Mouse (Mus musculus) heart, adult 8-10 months (tissue): ENCODE data around the gene Tsen2. TPM values are rescaled to one million over a fixed set of nuclear protein-coding genes. Genes with fewer than 3 reads are reported as not detected.
A peak's percentile ranks its signal among the peaks of the same experiment; 100 is the strongest.

Experiments
- DNase-seq: peaks from one replicate; pipeline ENCODE4 v3.0.0; 2022; ENCODE audit warnings: low spot score
- total RNA-seq, 4 experiments: library from RNA; stranded (reverse); gene quantifications; 2 replicates each; pipeline ENCODE4 v1.2.4; 2022

Gene Tsen2
- total RNA-seq, 4 experiments from 2014 or later: 7.5 to 12.0 (median 7.6) TPM

- no peak for DNase-seq
Measured at GRCm38 (mm10) chr6:115541676-115542275, 2.7 kb upstream of the Tsen2 start.

DNA sequence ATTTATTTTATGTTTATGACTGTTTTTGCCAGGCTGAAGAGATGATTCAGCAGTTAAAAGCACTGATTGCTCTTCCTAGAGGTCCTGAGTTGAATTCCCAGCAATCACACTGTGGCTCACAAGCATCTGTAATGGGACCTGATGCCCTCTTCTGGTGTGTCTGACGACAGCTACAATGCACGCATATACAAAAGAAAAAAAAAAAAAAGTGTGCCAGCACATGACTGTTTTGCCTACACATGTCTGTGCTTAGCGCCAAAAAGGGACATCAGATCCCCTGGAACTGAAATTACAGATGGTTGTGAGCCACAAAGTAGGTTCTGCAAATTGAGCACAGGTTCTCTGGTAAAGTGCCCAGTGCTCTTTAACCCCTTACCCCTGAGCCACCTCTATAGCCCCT is 2.1 kb upstream of the Tsen2 start:
- no peak for DNase-seq

DNA sequence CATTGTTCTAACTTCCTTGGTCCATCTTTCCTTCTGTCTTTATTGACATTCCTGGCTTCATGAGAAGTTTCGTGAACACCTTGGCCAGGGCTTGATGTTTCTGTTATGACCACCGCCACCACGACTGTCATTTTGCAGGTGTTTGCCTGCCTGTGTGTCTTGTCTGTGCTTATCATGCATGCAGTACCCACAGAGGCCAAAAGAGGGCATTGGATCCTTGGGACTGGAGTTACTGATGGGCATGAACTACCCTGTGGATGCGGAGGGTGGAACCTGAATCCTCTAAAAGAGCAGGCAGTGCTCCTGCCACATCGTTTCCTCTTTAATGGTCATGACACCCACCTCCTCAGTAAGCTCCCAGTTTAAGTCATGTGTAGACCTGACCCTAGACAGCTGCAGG is 1.8 kb downstream of the Tsen2 start:
- DNase-seq: peak; percentile 36

- no peak for DNase-seq
Measured at GRCm38 (mm10) chr6:115555485-115555884, 11.0 kb downstream of the Tsen2 start.

DNA sequence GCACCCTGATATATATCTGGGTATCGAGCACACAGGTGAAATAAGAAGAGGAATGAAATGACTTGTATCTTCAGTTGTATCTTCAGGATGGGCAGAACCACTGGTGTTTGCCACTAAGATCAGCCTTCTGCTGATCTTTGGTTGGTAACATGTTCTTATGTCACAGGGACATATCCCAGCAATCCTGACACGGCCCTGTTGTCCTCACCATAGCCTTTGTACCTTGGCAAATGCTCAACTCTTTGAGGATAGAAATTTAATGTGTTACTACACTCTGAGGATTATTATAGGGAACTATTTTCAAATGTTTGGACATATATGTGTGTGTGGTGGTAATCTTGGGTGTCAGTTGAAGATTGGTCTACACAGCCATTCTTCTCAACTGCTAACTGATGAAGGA is 13.7 kb downstream of the Tsen2 start:
- DNase-seq: no peak

DNA sequence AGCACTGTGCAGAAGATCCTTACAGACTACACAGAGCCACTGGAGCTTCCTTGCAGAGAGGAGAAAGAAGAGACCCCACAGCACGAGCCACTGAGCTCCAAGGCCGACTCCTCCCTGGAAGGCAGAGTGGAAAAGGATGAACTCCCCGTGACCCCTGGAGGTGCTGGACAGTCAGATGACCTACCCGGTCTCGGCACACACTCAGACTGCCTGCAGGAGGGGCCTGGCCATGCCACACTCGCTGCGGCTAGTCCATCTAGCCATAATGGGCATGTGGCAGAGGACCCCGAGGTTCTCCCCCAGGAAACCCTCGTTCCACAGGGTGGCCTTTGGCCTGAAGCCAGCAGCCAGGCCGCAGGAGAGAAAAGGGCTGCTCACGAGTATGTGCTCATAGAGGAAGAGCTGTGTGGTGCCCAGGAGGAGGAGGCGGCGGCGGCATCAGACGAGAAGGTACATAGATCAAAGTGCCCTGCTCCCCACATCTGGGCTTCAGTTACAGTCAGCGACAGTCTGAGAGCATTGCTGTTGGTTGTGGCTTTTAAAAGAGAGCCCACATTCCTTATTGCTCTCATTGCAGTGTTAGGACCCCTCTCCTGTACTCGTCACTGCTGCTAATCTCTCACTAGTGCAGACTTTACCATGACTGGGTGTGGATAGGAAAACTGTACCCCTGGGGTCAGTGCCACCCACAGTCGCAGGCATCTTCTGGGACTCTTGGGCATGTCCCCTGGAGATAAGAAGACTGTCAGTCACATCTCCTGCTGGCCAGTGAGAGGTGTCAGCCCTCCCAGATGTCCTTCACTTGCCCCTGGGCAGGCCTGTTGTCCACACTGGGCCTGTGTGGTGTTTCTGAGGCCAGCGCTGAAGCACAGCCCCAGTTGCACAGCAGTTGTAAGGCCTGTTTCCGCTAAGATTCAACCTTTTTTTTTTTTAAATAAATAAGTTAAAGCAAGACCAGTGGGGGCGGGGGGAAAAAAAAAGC is 15.5 kb downstream of the Tsen2 start:
- no peak for DNase-seq

GRCm38 (mm10) chr6:115565479-115566045 is 21.1 kb downstream of the Tsen2 start:
- DNase-seq: no peak

DNA sequence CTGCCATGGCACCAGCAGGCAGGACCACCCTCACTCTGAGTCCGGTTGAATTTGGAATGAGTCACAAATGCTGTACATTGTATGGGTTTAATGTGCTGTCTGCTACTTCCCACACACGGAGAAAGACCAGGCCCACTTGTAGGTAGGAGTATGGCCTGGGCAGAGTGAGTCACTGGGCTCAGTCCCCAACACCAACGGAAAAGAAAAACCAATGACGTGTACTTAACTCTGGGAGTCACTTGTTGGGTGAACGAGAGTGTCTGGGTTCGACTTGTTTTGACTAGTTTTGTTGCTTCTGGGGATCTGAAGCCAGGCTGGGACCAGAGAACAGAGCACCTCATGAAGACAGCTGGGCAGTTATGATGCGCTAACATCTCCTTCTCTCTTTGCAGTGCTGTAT is 29.7 kb downstream of the Tsen2 start:
- DNase-seq: no peak

GRCm38 (mm10) chr6:115577407-115577806 is 32.9 kb downstream of the Tsen2 start:
- no peak for DNase-seq

GRCm38 (mm10) chr6:115577941-115578340 is 33.5 kb downstream of the Tsen2 start:
- no peak for DNase-seq

DNA sequence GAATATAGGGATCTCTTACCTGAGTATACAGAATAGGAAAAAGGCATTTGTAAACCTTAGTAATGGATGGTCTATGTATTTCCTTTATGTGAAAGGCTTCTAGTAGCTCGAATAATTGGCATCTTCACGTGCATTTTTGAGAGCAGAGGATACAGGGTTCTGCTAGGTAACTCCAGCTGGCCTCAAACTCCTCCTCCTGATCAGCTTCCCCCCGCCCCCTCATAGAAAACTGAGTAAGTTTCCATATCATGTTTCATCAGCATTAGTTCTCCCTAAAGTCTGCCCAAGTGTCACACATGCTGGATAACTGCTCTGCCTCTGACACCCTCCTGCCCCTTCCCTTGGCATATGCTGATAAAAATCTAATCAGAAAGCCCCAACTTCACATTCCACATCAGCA is 36.3 kb downstream of the Tsen2 start:
- DNase-seq: no peak

DNA sequence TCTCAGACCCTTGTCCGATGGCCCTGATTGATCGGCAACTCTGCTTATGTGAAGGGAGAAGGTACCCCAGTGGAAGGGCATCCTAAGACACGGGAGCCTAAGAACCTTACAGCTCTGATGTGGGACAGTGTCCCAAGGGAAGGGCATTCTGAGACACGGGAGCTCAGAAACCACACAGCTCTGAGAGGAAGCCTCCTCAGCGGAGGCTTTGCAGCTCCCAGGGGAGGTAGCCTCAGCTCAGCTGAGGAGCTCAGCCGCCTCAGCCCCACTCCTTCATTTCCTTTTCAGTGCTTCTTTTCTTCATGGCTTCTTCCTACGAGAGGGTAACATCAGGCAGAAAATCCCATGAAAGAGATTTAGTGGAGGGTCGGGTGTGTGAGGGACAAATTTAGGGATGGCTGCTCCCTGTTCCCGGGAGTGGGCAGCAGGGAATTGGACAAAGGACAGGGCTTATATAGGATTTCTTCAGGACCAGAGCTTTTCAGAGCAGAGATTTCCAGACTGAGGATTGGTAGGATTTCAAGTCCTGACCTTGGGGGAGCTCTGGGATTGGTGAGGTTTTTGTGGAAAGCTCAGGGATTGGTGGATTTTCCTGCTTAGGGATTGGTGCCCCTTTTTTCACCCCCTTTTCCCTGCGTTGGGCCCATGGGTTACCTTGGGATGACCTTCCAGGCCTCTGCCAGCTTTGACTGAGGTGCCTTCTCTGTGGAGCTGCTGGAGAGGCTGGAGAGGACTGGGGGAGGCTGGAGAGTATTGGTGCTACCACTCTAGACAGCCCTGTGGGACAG is 38.1 kb downstream of the Tsen2 start:
- DNase-seq: no peak

DNA sequence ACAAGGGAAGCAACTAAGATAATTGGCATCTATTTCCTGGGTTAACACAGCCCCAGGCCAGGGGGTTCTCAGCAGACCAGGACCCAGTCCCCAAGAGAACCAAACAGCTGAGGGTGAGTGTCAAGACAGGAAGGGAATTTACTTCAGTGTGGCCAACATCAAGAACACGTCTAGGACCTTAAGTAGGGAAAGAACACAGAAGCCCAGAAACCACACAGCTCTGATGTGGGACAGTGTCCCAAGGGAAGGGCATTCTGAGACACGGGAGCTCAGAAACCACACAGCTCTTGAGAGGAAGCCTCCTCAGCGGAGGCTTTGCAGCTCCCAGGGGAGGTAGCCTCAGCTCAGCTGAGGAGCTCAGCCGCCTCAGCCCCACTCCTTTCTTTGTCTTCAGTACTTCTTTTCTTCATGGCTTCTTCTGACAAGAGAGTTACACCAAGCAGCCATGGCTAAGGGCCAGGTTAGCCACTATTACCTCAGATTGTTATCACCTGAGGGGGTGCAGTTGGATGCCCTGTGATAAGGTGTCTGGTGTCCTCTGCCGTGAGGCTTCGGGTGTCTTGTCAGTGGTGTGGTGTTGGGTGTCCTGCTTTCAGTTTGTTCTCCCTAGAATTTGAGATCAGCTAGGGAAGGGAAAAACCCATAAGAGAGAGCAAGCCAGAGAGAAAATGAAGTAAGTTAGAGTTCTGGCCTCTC is 39.1 kb downstream of the Tsen2 start:
- no peak for DNase-seq

DNA sequence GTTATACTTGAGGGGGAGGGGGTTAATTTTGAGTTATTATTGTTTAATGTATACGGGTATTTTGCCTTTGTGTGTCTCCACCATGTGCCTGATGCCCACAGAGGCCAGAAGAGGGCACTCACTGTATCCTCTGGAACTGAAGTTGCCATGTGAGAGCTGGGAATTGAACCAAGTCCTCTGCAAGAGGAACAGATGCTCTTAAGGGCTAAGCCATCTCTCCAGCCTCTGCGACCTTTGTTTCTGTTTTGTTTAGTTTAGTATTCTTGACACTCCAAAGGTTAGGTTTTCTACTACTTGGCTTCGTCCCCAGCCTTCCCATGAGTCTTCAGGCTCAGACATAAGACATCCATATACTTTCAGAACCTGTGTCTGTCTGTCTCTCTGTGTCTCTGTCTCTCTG is 39.7 kb downstream of the Tsen2 start:
- DNase-seq: no peak

- DNase-seq: peak; percentile 36
Measured at GRCm38 (mm10) chr6:115586321-115586720, 41.9 kb downstream of the Tsen2 start.

GRCm38 (mm10) chr6:115591692-115592359 is 47.4 kb downstream of the Tsen2 start:
- no peak for DNase-seq

DNA sequence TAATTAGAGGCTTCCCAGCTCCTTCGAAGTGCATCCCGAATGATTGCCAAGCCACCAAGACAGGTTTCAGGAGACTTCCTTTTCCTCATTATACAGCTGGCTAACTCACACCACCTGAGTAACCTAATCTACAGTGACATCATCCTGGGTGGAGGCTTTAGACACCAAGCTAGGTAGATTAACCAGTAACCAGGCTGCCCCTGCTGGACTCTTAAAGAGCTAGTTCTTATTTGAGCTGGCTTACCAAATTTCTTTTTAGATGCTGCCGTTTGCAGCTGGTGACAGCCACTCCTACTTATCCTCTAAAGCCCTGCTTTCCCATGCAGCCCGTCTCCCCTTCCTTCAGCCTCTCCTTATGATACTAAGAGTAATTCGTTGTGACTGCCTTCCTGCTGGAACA is 48.0 kb downstream of the Tsen2 start, which contains the start of gene Mkrn2os:
Gene Mkrn2os (minus strand): TSS at position 119 of the 400 bp plus-strand sequence.
- no peak for DNase-seq

DNA sequence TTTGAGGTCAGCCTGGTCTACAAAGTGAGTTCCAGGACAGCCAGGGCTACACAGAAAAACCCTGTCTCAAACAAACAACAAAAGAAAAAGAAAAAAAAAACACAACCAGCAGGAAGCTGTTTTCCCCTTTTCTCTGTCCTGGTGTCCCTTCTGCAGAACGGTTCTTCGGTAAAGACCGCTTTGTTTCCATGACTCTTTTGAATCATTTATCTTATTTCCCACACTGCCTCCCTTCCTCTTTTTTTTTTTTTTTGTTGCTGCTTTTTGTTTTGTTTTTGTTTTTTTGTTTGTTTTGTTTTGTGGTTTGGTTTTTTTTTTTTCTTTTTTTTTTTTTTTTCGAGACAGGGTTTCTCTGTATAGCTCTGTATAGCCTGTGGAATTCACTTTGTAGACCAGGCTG is 48.8 kb downstream of the Tsen2 start:
- no peak for DNase-seq

DNA sequence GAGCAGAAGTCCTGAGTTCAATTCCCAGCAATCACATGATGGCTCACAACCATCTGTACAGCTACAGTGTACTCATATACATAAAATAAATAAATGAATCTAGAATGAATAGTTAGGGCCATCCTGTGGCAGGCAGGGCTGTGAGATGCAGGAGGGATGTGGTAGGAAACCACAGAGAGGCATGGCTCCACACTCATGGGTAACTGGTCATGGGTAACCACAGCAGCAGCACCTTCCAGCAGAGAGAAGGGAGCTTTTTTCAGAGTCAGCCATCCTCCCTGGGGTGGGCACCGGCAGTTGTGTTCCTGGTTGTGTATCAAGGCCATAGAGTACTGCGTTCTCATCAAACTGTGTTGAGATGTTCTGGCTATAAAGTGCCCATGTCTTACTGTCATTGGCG is 50.0 kb downstream of the Tsen2 start:
- DNase-seq: no peak

GRCm38 (mm10) chr6:115595667-115596066 is 51.2 kb downstream of the Tsen2 start:
- DNase-seq: no peak

DNA sequence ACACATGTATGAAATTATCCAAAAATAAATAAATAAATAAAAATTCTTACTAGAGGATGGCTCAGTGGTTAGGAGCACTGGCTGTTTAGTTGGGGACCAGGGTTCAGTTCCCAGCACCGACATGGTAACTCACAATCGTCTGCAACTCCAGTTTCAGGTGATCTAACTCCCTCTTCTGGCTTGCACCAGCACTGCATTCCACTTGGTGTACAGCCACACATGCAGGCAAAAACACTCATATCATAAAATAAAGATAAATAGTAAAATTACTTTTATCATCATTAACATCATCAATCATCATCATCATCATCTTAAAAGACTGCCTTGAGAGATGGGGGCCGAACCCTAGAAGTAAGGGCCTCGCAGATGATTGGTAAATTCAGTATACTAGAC is 56.9 kb downstream of the Tsen2 start:
- DNase-seq: no peak
